Mouse (Mus musculus): ENCODE results near the gene Tmf1.

DNA sequence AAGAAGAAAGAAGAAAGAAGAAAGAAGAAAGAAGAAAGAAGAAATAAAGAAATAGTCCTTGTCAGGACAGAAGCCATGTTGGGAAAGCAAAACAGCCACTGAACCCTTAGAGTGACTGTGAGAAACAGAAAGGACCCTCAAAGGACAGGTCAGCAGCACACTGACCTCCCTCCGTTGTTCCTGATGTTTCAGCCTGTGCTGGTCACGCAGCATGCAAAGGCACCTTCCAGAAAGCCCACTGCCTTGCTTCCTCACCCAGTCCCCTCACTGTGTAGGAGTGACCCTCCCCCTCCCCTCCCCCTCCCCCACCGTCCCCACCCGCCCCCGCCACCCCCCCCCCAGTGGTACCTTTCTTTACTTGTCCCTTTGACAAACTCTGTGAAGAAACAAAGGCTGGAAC lies 41.8 kb upstream of the Tmf1 start:
- TF ChIP-seq CHD2 (IDR thresholded peaks at IDR 0.05; ENCODE audit: low read depth, low read length) = no peak
- TF ChIP-seq MAFK (IDR thresholded peaks at IDR 0.05; ENCODE audit: insufficient read depth, low read depth, low read length) = no peak
